Mouse (Mus musculus) intestine, embryonic 16.5 days (tissue): ENCODE data around the gene Fut11. TPM values are rescaled to one million over a fixed set of nuclear protein-coding genes. Genes with fewer than 3 reads are reported as not detected.

Experiments
- ATAC-seq: fragments of 200-750 bp; cut with Nextera tagmentation; 2 replicates; pipeline ENCODE4 v1.8.0; 2017; ENCODE audit warnings: moderate TSS enrichment, moderate library complexity
- H3K27ac ChIP-seq: fragments of 300-500 bp; sonication (generic); 2 replicates; pipeline ENCODE4 v1.5.1; 2014; ENCODE audit warnings: mild to moderate bottlenecking, low read length
- H3K27me3 ChIP-seq: fragments of 300-500 bp; sonication (generic); replicated peaks from 2 replicates; pipeline ENCODE4 v1.6.1; 2014; ENCODE audit warnings: low read length, control low read depth, mixed read lengths; ENCODE audit not compliant: control insufficient read depth, insufficient read depth
- H3K36me3 ChIP-seq: fragments of 300-500 bp; sonication (generic); 2 replicates; pipeline ENCODE4 v1.6.1; 2014; ENCODE audit warnings: low read length, control low read depth; ENCODE audit not compliant: control insufficient read depth, insufficient read depth
- H3K4me1 ChIP-seq: fragments of 300-500 bp; sonication (generic); 2 replicates; pipeline ENCODE4 v1.6.1; 2014; ENCODE audit warnings: low read length, control low read depth, mixed read lengths; ENCODE audit not compliant: control insufficient read depth, insufficient read depth
- H3K4me2 ChIP-seq: fragments of 300-500 bp; sonication (generic); 2 replicates; pipeline ENCODE4 v1.6.1; 2014; ENCODE audit warnings: low read depth, low read length, control low read depth
- H3K4me3 ChIP-seq: fragments of 300-500 bp; sonication (generic); 2 replicates; pipeline ENCODE4 v1.5.1; 2014; ENCODE audit warnings: mild to moderate bottlenecking, low read length
- H3K9ac ChIP-seq: fragments of 300-500 bp; sonication (generic); 2 replicates; pipeline ENCODE4 v1.6.1; 2014; ENCODE audit warnings: low read depth, low read length
- H3K9me3 ChIP-seq: fragments of 300-500 bp; sonication (generic); 2 replicates; pipeline ENCODE4 v1.6.1; 2016; ENCODE audit warnings: low read length, control low read depth; ENCODE audit not compliant: control insufficient read depth
- WGBS: fragments of 180-500 bp; shearing (Covaris S2); extraction: QIAGEN DNeasy Blood & Tissue Kit; methylation state at CpG from one replicate; pipeline ENCODE4 v1.1.7; 2014; 5-methylcytosine and 5-hydroxymethylcytosine counted together
- polyA plus RNA-seq: library from polyadenylated mRNA; unstranded; fragments of >200 nt; fragmentation: Nextera tagmentation; extraction: Ambion mirVana; gene quantifications from 2 replicates; pipeline ENCODE4 v1.2.1, GENCODE M21; 2015

Fut11 gene
- polyA plus RNA-seq, 1 experiment from 2014 or later = 15.0 TPM

- H3K9me3 ChIP-seq = no peaks in the 10 kb centered on the region
- 81% methylated on average over 6 of the region's 6 CpGs for WGBS
- no peaks in the 10 kb centered on the region for H3K27me3 ChIP-seq
- no peak overlapping the region for H3K4me3 ChIP-seq
- no peak overlapping the region for H3K4me2 ChIP-seq
- ATAC-seq = no peak
- no peak overlapping the region for H3K9ac ChIP-seq
- no peaks in the 10 kb centered on the region for H3K36me3 ChIP-seq
- H3K4me1 ChIP-seq = peaks cover 8% of the 10 kb centered on the region
- H3K27ac ChIP-seq = no peak overlapping the region
These were observed 35.9 kb upstream of the Fut11 start for GRCm38 (mm10) chr14:20658902-20659301.

- Histone ChIP-seq H3K9me3 (no peaks in the 10 kb centered on the region), H3K4me3 (no peak overlapping the region)
These were observed 35.1 kb upstream of the Fut11 start for GRCm38 (mm10) chr14:20659687-20660086.

GRCm38 (mm10) chr14:20660827-20661660, 33.7 kb upstream of the Fut11 start:
- Histone ChIP-seq H3K27me3 (0 out of 2 replicates have a peak, but pooled peaks cover 3% of the 10 kb centered on the region), H3K9me3 (no peaks in the 10 kb centered on the region), H3K9ac (peak overlapping the region; percentile 72), H3K4me2 (peak overlapping the region; percentile 90), H3K4me3 (peak overlapping the region; percentile 67), H3K4me1 (peaks cover 8% of the 10 kb centered on the region), H3K36me3 (no peaks in the 10 kb centered on the region), H3K27ac (peak overlapping the region; percentile 84)
- WGBS = under 1% methylated on average over 52 of the region's 52 CpGs
- peak; percentile 90 for ATAC-seq

More at GRCm38 (mm10) chr14:20659687-20660086, 35.1 kb upstream of the Fut11 start:
- Histone ChIP-seq H3K27me3 (no peaks in the 10 kb centered on the region), H3K4me2 (no peak overlapping the region), H3K4me1 (peaks cover 8% of the 10 kb centered on the region), H3K27ac (no peak overlapping the region), H3K9ac (no peak overlapping the region), H3K36me3 (no peaks in the 10 kb centered on the region)
- ATAC-seq = no peak
- WGBS = 98% methylated on average over 7 of the region's 7 CpGs

DNA sequence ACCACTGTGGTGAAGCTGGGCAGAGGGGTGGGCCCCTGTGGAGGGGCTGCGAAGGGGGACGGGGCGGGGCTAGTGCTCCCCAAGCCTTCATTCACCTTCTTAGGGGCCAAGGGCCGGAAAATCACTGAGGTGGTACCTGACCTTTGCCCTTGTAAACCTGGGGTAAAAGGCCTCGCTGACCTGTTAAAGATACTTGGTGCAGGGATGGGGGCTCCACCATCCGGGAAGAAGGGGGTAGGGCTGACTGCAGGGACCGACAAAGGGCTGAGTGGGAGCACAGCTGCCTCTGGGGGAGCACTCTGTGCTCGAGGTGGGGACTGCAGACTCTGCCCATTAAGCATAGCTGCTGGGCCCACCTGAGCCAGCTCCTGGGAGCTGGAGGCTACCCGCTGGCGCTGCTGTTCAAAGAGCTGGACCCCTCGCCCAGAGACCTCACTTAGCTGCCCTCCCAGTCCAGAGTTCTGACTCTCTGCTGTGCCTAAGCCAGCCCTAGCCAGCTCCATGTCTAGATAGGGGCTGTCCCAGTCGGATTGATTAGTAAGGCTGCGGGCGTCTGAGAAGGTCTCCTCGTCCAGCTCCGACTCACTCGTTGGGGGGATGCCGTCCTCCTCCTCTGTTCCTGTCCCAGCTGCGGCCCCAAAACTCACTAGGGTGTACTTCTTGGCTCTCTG, 33.0 kb upstream of the Fut11 start:
- Histone ChIP-seq H3K4me3 (peak overlapping the region; percentile 67), H3K27ac (peak overlapping the region; percentile 84), H3K4me1 (peaks cover 8% of the 10 kb centered on the region), H3K9ac (peak overlapping the region; percentile 72), H3K4me2 (peak overlapping the region; percentile 90), H3K9me3 (no peaks in the 10 kb centered on the region), H3K36me3 (no peaks in the 10 kb centered on the region), H3K27me3 (0 out of 2 replicates have a peak, but pooled peaks cover 3% of the 10 kb centered on the region)
- 16% methylated on average over 19 of the region's 19 CpGs for WGBS
- ATAC-seq = peak; percentile 43

GRCm38 (mm10) chr14:20662740-20663139, 32.0 kb upstream of the Fut11 start:
- Histone ChIP-seq H3K27me3 (0 out of 2 replicates have a peak, but pooled peaks cover 3% of the 10 kb centered on the region), H3K4me3 (no peak overlapping the region), H3K36me3 (no peaks in the 10 kb centered on the region), H3K9ac (0 out of 2 replicates have a peak overlapping the region, but pooled peaks have one; percentile 72), H3K4me2 (no peak overlapping the region), H3K9me3 (no peaks in the 10 kb centered on the region), H3K27ac (no peak overlapping the region), H3K4me1 (peaks cover 8% of the 10 kb centered on the region)
- no peak for ATAC-seq
- 85% methylated on average over 3 of the region's 3 CpGs for WGBS

DNA sequence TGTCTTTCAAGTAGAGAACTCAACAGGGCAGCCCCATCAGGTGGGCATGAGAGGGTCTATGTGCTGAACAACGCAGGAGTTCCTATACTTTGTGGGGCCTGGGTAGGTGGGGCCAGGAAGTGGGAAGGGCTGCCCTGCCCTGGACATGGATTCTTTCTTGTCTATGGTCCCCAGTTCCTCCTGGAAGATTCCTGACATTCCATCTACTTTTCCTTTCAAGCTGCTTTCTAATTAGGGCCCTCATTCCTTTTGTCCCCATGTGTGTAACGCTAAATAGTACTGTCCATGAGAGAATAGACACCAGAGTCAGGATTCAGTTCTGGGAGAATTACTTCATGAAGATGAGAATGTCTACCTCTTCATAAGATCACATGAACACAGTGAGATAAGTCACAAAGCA, 31.2 kb upstream of the Fut11 start:
- H3K9me3 ChIP-seq = no peaks in the 10 kb centered on the region
- 67% methylated on average over 2 of the region's 2 CpGs for WGBS
- H3K36me3 ChIP-seq = no peaks in the 10 kb centered on the region
- no peak overlapping the region for H3K27ac ChIP-seq
- H3K4me3 ChIP-seq = no peak overlapping the region
- no peak for ATAC-seq
- no peak overlapping the region for H3K4me2 ChIP-seq
- H3K4me1 ChIP-seq = peaks cover 15% of the 10 kb centered on the region
- no peak overlapping the region for H3K9ac ChIP-seq
- 0 out of 2 replicates have a peak, but pooled peaks cover 3% of the 10 kb centered on the region for H3K27me3 ChIP-seq

- 64% methylated on average over 3 of the region's 3 CpGs for WGBS
- Histone ChIP-seq H3K27ac (no peak overlapping the region), H3K4me3 (no peak overlapping the region), H3K4me1 (peaks cover 15% of the 10 kb centered on the region), H3K9me3 (no peaks in the 10 kb centered on the region), H3K27me3 (0 out of 2 replicates have a peak, but pooled peaks cover 3% of the 10 kb centered on the region), H3K4me2 (no peak overlapping the region), H3K9ac (no peak overlapping the region), H3K36me3 (no peaks in the 10 kb centered on the region)
- ATAC-seq = no peak
These were observed 30.3 kb upstream of the Fut11 start for GRCm38 (mm10) chr14:20664436-20664835.

- Histone ChIP-seq H3K9me3 (no peaks in the 10 kb centered on the region), H3K4me3 (no peak overlapping the region), H3K4me2 (no peak overlapping the region), H3K9ac (no peak overlapping the region), H3K27me3 (0 out of 2 replicates have a peak, but pooled peaks cover 3% of the 10 kb centered on the region), H3K36me3 (no peaks in the 10 kb centered on the region), H3K27ac (no peak overlapping the region; the same call in 1 of the 2 replicates), H3K4me1 (peaks cover 8% of the 10 kb centered on the region; the same call in 1 of the 2 replicates)
- WGBS = 69% methylated on average over 1 of the region's 1 CpGs
- 0 out of 2 replicates have a peak, but pooled peaks have one; percentile 18 for ATAC-seq
These were observed 27.3 kb upstream of the Fut11 start for GRCm38 (mm10) chr14:20667469-20667868.

DNA sequence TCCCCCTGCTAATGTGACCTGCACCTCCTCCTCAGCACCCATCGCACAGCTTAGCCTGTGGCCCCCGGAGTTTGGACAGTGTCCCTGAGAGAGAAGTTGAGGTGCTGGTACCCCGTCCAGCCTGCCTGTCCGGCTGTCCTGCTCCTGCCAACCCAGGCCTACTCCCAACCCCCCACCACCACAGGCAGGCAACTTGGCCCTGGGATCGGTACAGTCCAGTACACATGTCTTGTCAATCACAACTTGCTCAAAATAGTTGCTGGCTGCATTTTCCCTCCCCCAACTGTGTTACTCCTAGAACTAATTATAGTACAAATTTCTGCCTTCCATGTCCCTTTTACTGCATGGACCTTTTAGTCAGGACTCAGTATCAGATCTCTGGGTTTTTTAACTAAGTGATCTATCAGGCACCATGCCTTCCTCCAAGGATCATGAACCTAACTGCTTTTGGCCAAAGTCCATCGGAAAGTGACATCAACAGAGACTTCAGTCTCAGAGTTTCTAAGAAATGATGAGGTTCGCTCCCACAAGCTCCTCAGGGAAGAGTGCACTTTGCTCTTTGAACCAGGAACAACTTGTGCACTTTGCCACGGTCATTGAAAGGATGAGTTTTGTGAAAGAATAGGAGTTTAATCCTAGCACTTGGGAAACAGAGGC, 26.5 kb upstream of the Fut11 start, which contains the start of gene Synpo2l:
Gene Synpo2l (minus strand): TSS at position 201 of the 657 bp plus-strand sequence.
- H3K9ac ChIP-seq = peak within 1 kb of the TSS; percentile 14; the same call in 1 of the 2 replicates
- H3K27me3 ChIP-seq = 0 out of 2 replicates have a peak, but pooled peaks cover 3% of the 10 kb centered on the region
- H3K36me3 ChIP-seq = no peaks in the 10 kb centered on the region
- peak; percentile 81 for ATAC-seq
- H3K4me2 ChIP-seq = no peak within 1 kb of the TSS
- H3K27ac ChIP-seq = peak within 1 kb of the TSS; percentile 63
- peaks cover 8% of the 10 kb centered on the region; the same call in 1 of the 2 replicates for H3K4me1 ChIP-seq
- no peak within 1 kb of the TSS for H3K4me3 ChIP-seq
- no peaks in the 10 kb centered on the region for H3K9me3 ChIP-seq
- WGBS = 78% methylated on average over 8 of the region's 8 CpGs
